Mouse (Mus musculus) hematopoietic stem cell, adult 5-6 weeks (primary cell): ENCODE measurements around the gene Apof. TPM values are rescaled to one million over a fixed set of nuclear protein-coding genes. Genes with fewer than 3 reads are reported as not detected.

Experiments
- total RNA-seq: library from RNA; stranded (forward); fragments of 172-1452, 232-1000 nt; gene quantifications from 2 replicates; pipeline ENCODE4 v1.2.3, GENCODE M21; 2017

Apof gene
- total RNA-seq, 1 experiment from 2014 or later, result not detected

Other genes starting within 250 kb of the Apof start
- gene Naca, start 233.1 kb upstream of the Apof start, total RNA-seq, result 2,160 and 2,701 TPM in 2 replicates
- gene Ptges3, start 209.7 kb upstream of the Apof start, total RNA-seq, result 249 and 336 TPM in 2 replicates
- gene Atp5b, start 185.4 kb upstream of the Apof start, total RNA-seq, result 1,271 and 2,840 TPM in 2 replicates
- 17.8 and 23.1 TPM in 2 replicates for gene Baz2a, start 177.1 kb upstream of the Apof start, total RNA-seq
- gene Rbms2, start 88.4 kb upstream of the Apof start, total RNA-seq, result 6.9 and 9.3 TPM in 2 replicates
- 0.38 and 0.79 TPM in 2 replicates for gene Gls2, start 74.2 kb upstream of the Apof start, total RNA-seq
- gene Spryd4, start 56.9 kb upstream of the Apof start, total RNA-seq, result 10.3 and 11.9 TPM in 2 replicates
- gene Mip, start 42.8 kb upstream of the Apof start, total RNA-seq, result 0.69 TPM in 1 of 2 replicates, not detected in the other
- gene Timeless, start 36.6 kb upstream of the Apof start, total RNA-seq, result 52.8 and 60.3 TPM in 2 replicates
- gene Apon, start 14.6 kb upstream of the Apof start, total RNA-seq, result 0.19 TPM in 1 of 2 replicates, not detected in the other
- gene Stat2, start 1.9 kb downstream of the Apof start, total RNA-seq, result 12.3 and 18.1 TPM in 2 replicates
- gene Il23a, start 30.1 kb downstream of the Apof start, total RNA-seq, result 1.1 TPM in 1 of 2 replicates, not detected in the other
- 12.7 and 16.9 TPM in 2 replicates for gene Pan2, start 34.7 kb downstream of the Apof start, total RNA-seq
- gene Cnpy2, start 53.8 kb downstream of the Apof start, total RNA-seq, result 106 and 135 TPM in 2 replicates
- 69.8 and 79.5 TPM in 2 replicates for gene Cs, start 69.1 kb downstream of the Apof start, total RNA-seq
- 8.1 and 8.7 TPM in 2 replicates for gene Coq10a, start 100.3 kb downstream of the Apof start, total RNA-seq
- gene Ankrd52, start 108.4 kb downstream of the Apof start, total RNA-seq, result 8.9 and 12.1 TPM in 2 replicates
- not detected in 2 replicates for gene Slc39a5, start 132.6 kb downstream of the Apof start, total RNA-seq
- 57.0 and 106 TPM in 2 replicates for gene Nabp2, start 142.8 kb downstream of the Apof start, total RNA-seq
- gene Rnf41, start 143.0 kb downstream of the Apof start, total RNA-seq, result 18.4 and 20.7 TPM in 2 replicates
- 83.2 and 92.7 TPM in 2 replicates for gene Smarcc2, start 190.6 kb downstream of the Apof start, total RNA-seq
- gene Myl6, start 225.5 kb downstream of the Apof start, total RNA-seq, result 988 and 1,295 TPM in 2 replicates
- gene Myl6b, start 230.0 kb downstream of the Apof start, total RNA-seq, result 1.3 and 3.9 TPM in 2 replicates